In genomic region chr3:96440578-96440977, GRCm38 (mm10) we compare ENCODE assay signal across 8 mouse cellular contexts. TPM values are rescaled to one million over a fixed set of nuclear protein-coding genes. Genes with fewer than 3 reads are reported as not detected.
DNase-seq lines count a peak whose midpoint lies in the region; ATAC-seq lines count a peak whose summit lies in the region.

No protein-coding gene starts in this region.

- intact Hi-C loops in gastrocnemius, postnatal 36 days (cut with DNase I), result no loop called here
- intact Hi-C loops in left cerebral cortex, postnatal 25 days (cut with DNase I), result loop anchor here (5.0 kb wide), 1 partner anchor 113 kb away; no protein-coding TSS in a partner anchor

- no peak for ATAC-seq in CD4-positive, CD25-positive, alpha-beta regulatory T cell, adult 4 months
- ATAC-seq in common myeloid progenitor, adult 5-6 weeks (replicated peaks; ENCODE audit: low read depth, poor library complexity, severe bottlenecking), result peak; percentile 66; the same call in 1 of the 2 replicates
- ATAC-seq in intestine, embryonic 16.5 days, result no peak

- H3K9me3 ChIP-seq in intestine, embryonic 16.5 days (ENCODE audit: control insufficient read depth, low read length), result no peaks in the 10 kb centered on the region
- no peaks in the 10 kb centered on the region for H3K9me3 ChIP-seq in midbrain, embryonic 10.5 days (replicated peaks)

- WGBS in intestine, embryonic 16.5 days, result 1% methylated on average over 13 of the region's 13 CpGs
- under 1% methylated on average over 13 of the region's 13 CpGs for WGBS in midbrain, embryonic 10.5 days

- H3K27me3 ChIP-seq in intestine, embryonic 16.5 days (replicated peaks; ENCODE audit: control insufficient read depth, insufficient read depth, low read length), result peaks cover 41% of the 10 kb centered on the region
- peaks cover 98% of the 10 kb centered on the region for H3K27me3 ChIP-seq in midbrain, embryonic 10.5 days (ENCODE audit: low read depth, poor library complexity, severe bottlenecking)

- peak; percentile 83 for DNase-seq in CD4-positive, CD25-positive, alpha-beta regulatory T cell, adult 2 months (ENCODE audit: low read depth, low spot score)
- DNase-seq in gastrocnemius, postnatal 36 days, result peak; percentile 36 to 56
- peak; percentile 56 to 61 for DNase-seq in left cerebral cortex, postnatal 25 days (ENCODE audit: low spot score in 2 of 2)
- DNase-seq in midbrain, embryonic 10.5 days (ENCODE audit: low spot score), result peak; percentile 79
- DNase-seq in skeletal muscle tissue, adult 2 months (ENCODE audit: low read depth, low spot score), result peak; percentile 27

- H3K27ac ChIP-seq in intestine, embryonic 16.5 days (ENCODE audit: low read length), result no peak overlapping the region
- peak overlapping the region; percentile 69 for H3K27ac ChIP-seq in midbrain, embryonic 10.5 days (replicated peaks)

- H3K36me3 ChIP-seq in intestine, embryonic 16.5 days (ENCODE audit: control insufficient read depth, insufficient read depth, low read length), result no peaks in the 10 kb centered on the region
- no peaks in the 10 kb centered on the region for H3K36me3 ChIP-seq in midbrain, embryonic 10.5 days

- peak overlapping the region; percentile 52 for H3K4me2 ChIP-seq in intestine, embryonic 16.5 days (ENCODE audit: low read depth, low read length)

- H3K4me3 ChIP-seq in intestine, embryonic 16.5 days (ENCODE audit: low read length), result peak overlapping the region; percentile 25; the same call in 1 of the 2 replicates
- peak overlapping the region; percentile 56 for H3K4me3 ChIP-seq in midbrain, embryonic 10.5 days

- H3K9ac ChIP-seq in intestine, embryonic 16.5 days (ENCODE audit: low read depth, low read length), result peak overlapping the region; percentile 52; the same call in 1 of the 2 replicates

- H3K4me1 ChIP-seq in intestine, embryonic 16.5 days (ENCODE audit: control insufficient read depth, insufficient read depth, low read length), result no peaks in the 10 kb centered on the region
- H3K4me1 ChIP-seq in midbrain, embryonic 10.5 days, result peaks cover 30% of the 10 kb centered on the region

RNA-seq across cellular contexts. Expression of gene BC107364, which starts 11.5 kb away (rescaled TPM):
- not detected for polyA plus RNA-seq in CD4-positive, CD25-positive, alpha-beta regulatory T cell, adult 4 months (2017; shearing (Covaris generic))
- total RNA-seq in common myeloid progenitor, adult 5-6 weeks (2017), result not detected in 2 replicates
- total RNA-seq in gastrocnemius, postnatal 36 days (2021), result not detected
- polyA plus RNA-seq in intestine, embryonic 16.5 days (2015; fragmentation: Nextera tagmentation; extraction: Ambion mirVana), result 0.12 and 0.21 TPM in 2 replicates
- not detected for total RNA-seq in left cerebral cortex, postnatal 25 days (2021)
- 0.20 and 0.30 TPM in 2 replicates for polyA plus RNA-seq in midbrain, embryonic 10.5 days (2016; fragmentation: Nextera tagmentation; extraction: Ambion mirVana)

Comparison
In these comparisons a context has a peak if more than half of its experiments do, and no peak if none do; other contexts are left out.
1. DNase-seq: peak in every context shown above with its lines; median percentile 83 in CD4-positive, CD25-positive, alpha-beta regulatory T cell, adult 2 months; 79 in midbrain, embryonic 10.5 days; 58 in left cerebral cortex, postnatal 25 days; 46 in gastrocnemius, postnatal 36 days; 27 in skeletal muscle tissue, adult 2 months.